Mouse (Mus musculus) urinary bladder, adult 2 months (tissue): ENCODE results near the gene Cdc42ep4. TPM values are rescaled to one million over a fixed set of nuclear protein-coding genes. Genes with fewer than 3 reads are reported as not detected.

Experiments
- DNase-seq: peaks from one replicate; pipeline ENCODE4 v3.0.0; 2022; ENCODE audit warnings: low spot score
- polyA plus RNA-seq: library from polyadenylated mRNA; depleted of rRNA; stranded (reverse); fragments of >200 nt; gene quantifications from 2 replicates; pipeline ENCODE4 v1.2.3, GENCODE M21; 2012

The Cdc42ep4 gene
- polyA plus RNA-seq, 1 experiment = 19.8 TPM

- DNase-seq = no peak
These were observed 26.3 kb upstream of the Cdc42ep4 start for GRCm38 (mm10) chr11:113777878-113778464.

GRCm38 (mm10) chr11:113776851-113777511 lies 25.3 kb upstream of the Cdc42ep4 start:
- DNase-seq = no peak

- no peak for DNase-seq
These were observed 23.1 kb upstream of the Cdc42ep4 start for GRCm38 (mm10) chr11:113774773-113775172.

- DNase-seq = no peak
These were observed 21.5 kb upstream of the Cdc42ep4 start for GRCm38 (mm10) chr11:113773191-113773590.

- DNase-seq = no peak
These were observed 19.5 kb upstream of the Cdc42ep4 start for GRCm38 (mm10) chr11:113771187-113771586.

- DNase-seq = no peak
These were observed 16.7 kb upstream of the Cdc42ep4 start for GRCm38 (mm10) chr11:113768356-113768755.

GRCm38 (mm10) chr11:113767285-113767684 lies 15.6 kb upstream of the Cdc42ep4 start:
- no peak for DNase-seq

- peak; percentile 41 for DNase-seq
These were observed 14.8 kb upstream of the Cdc42ep4 start for GRCm38 (mm10) chr11:113766284-113766985.

- DNase-seq = no peak
These were observed 12.6 kb upstream of the Cdc42ep4 start for GRCm38 (mm10) chr11:113764132-113764849.

GRCm38 (mm10) chr11:113763449-113763848 lies 11.8 kb upstream of the Cdc42ep4 start:
- DNase-seq = no peak

- DNase-seq = no peak
These were observed 10.6 kb upstream of the Cdc42ep4 start for GRCm38 (mm10) chr11:113762136-113762797.

GRCm38 (mm10) chr11:113761646-113762045 lies 10.0 kb upstream of the Cdc42ep4 start:
- DNase-seq = no peak

- DNase-seq = no peak
These were observed 8.8 kb upstream of the Cdc42ep4 start for GRCm38 (mm10) chr11:113760476-113760875.

- DNase-seq = no peak
These were observed 7.2 kb upstream of the Cdc42ep4 start for GRCm38 (mm10) chr11:113758851-113759250.

GRCm38 (mm10) chr11:113756578-113756977 lies 4.9 kb upstream of the Cdc42ep4 start:
- no peak for DNase-seq

- no peak for DNase-seq
These were observed 4.2 kb upstream of the Cdc42ep4 start for GRCm38 (mm10) chr11:113755878-113756277.

GRCm38 (mm10) chr11:113754845-113755244 lies 3.2 kb upstream of the Cdc42ep4 start:
- DNase-seq = no peak

- no peak for DNase-seq
These were observed 1.2 kb upstream of the Cdc42ep4 start for GRCm38 (mm10) chr11:113752685-113753430.

GRCm38 (mm10) chr11:113752158-113752661 lies 529 bp upstream of the Cdc42ep4 start:
- no peak for DNase-seq

- peak; percentile 76 for DNase-seq
These were observed 854 bp downstream of the Cdc42ep4 start for GRCm38 (mm10) chr11:113750571-113751483.
